Mouse (Mus musculus) 3134 (cell line): ENCODE results near the gene Rdx.

Experiments
- DNase-seq: peaks from one replicate; pipeline ENCODE4 v3.0.0-alpha.2; 2011; ENCODE audit warnings: low spot score; ENCODE audit not compliant: insufficient read length; ENCODE audit errors: extremely low read depth

Gene Rdx

DNA sequence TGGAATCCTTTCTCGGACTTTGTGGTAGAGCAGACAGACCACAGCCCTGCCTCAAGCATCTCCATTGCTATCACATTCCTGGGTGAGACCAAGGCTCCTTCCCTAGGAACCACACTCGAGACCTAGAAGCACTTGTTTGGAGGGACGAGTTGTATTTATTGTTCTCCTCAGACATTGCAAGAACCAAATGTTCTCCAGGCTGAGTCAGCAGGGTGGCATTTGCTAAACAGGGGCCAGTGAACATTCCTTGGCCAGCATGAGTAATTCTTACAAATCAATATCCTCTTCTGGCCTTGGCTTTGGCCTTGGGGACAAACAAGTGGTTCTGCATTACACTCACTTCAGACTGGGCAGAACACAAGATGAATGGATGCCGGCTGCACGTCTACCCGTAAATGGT is 58.5 kb downstream of the Rdx start:
- DNase-seq = peak; percentile 56

DNA sequence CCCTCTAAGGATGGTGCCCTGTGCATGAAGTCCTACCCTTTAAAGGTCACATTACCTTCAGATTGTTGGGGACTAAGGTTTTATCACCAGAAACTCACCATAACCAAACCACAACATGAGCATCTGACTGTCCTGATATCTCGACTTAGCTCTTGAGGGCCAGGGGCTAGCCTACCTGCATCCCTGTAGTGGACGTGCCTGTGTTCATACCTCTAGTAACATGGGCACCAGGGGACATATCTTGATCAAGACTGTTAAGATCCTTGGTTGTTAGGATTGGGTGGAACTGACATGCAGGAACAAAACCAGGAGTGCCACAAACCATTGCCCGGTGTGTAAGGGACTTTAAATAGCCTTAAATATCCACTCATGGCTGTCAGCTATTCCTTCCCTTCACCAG is 60.2 kb downstream of the Rdx start:
- DNase-seq = no peak

DNA sequence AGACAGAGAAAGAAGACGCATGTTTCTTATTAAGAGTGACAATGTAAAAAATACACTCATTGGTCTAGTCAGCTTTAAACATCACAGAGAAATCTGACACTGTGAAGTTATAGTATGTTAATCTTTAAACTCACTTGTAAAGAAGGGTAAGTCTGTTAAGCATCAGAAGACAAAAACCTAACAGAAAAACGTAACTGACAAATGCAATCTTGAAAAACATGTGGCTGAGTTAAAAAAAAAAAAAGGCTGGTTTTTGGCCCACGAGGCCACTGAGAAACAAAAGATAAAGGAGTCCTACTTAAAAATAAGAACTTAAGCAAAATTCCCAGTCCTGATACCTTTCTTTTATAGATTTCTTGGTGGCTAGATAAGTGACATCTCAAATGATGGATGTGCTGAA is 63.8 kb downstream of the Rdx start:
- DNase-seq = no peak

DNA sequence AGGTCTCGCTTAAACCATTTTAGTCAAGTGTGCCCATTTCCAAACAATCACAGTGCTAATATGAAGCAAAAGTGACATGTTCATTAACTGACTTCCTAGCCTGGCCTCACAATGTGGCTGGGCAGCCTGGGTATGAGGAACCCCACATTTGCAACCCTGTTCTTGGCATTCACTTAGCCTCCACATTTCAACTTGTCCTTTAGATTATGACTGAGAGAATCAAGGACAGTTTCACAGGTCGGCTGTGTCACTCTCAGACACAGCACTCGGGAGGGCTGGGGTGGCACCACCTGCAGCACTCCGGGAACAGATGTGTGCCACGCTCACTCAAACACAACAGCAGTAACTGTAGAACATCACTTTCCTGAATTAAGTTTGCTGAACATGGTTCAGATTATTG is 66.1 kb downstream of the Rdx start:
- DNase-seq = no peak

DNA sequence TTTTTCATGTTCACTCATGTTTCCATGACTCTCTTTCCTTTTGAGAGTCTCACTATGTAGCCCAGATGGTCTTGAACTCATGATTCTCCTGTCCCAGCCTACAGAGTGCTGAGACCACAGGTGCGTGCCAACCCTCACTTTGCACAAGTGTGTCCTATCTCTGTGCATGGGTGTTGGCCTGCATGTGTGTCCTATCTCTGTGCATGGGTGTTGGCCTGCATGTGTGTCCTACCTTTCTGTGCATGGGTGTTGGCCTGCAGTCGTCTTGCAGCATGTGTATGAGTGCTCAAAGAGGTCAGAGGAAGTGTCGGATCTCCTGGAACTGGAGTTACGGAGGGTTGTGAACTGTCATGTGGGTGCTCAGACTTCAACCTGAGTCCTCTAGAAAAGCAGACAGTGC is 72.2 kb downstream of the Rdx start:
- DNase-seq = no peak

DNA sequence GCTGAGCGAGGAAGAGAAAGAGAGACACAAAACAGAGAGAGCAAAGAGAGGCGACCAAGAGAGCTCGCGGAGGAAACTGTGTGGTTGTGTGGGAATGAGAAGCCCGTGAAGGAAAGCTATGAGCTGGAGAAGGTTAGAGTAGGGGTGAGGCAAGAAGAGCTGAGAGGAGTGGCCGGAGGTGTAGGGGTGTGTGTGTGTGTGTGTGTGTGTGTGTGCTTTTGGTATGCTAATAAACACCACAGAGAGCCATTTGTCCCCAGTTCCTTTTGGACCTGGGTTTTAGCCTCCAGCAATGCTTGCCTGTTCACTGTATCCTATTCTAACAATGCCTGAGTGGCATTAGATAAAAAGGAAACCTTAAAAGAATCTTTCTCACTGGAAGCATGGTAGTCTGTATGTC is 78.3 kb downstream of the Rdx start:
- DNase-seq = no peak

DNA sequence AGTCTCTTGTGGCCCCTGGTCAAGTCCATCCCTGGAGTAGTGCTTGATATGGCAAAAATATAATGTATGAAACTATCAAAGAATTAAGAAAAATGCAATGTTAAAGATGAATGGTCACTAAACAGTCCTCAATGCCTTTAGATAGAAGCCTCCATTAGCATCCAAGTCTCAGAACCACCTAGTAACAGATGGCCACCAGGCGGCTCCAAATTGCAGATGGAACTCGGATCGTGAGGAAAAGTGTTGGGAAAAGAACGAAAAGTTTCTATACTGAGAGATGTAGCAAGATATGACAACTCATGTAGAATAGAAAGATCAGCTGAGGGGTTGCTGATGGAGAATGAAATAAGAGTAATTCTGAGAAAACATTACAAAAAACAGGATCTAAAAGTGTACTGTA is 83.4 kb downstream of the Rdx start:
- DNase-seq = no peak

DNA sequence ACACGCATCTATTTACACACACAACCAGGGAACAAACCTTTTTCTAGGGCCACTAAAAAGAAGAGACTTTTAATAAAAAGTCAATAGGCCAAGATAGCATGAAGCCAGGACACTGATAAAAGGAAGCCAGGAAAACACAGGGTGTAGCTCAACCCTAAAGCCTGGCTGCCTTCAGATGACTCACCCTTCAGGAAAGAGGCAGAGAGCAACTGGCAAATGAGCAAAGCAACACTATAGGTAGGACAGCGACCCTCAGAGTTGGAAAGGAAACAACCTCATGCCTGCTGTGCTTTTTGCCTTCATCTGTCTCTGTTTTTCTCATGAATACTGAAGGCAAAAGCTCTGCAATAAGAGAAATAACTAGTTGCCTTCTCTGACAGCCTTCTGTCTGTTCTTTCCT is 85.8 kb downstream of the Rdx start:
- no peak for DNase-seq
